Mouse (Mus musculus) heart, embryonic 14.5 days (tissue): ENCODE measurements around the gene Edem3. TPM values are rescaled to one million over a fixed set of nuclear protein-coding genes. Genes with fewer than 3 reads are reported as not detected.

ENCODE experiments used
- ATAC-seq: fragments of 200-750 bp; cut with Nextera tagmentation; 2 replicates; pipeline ENCODE4 v1.8.0; 2017; ENCODE audit warnings: low read depth, moderate TSS enrichment; ENCODE audit not compliant: insufficient number of reproducible peaks, insufficient read depth, low FRiP score
- H3K27ac ChIP-seq, 2 experiments: fragments of 200-500 bp in 1 of 2; fragments of 300-500 bp in 1 of 2; sonication (generic) in 1 of 2; replicated peaks in 1 of 2; 2 replicates each; pipeline ENCODE4 v1.5.1; 2012 to 2014; ENCODE audit warnings: low read depth in 2 of 2, low read length in 2 of 2, control low read depth in 1 of 2, mild to moderate bottlenecking in 1 of 2, mixed read lengths in 1 of 2; ENCODE audit not compliant: control insufficient read depth in 1 of 2, insufficient read depth in 1 of 2
- H3K27me3 ChIP-seq: fragments of 300-500 bp; sonication (generic); 2 replicates; pipeline ENCODE4 v1.6.1; 2014; ENCODE audit warnings: mild to moderate bottlenecking, low read length, control low read depth; ENCODE audit not compliant: control insufficient read depth, insufficient read depth
- H3K36me3 ChIP-seq: fragments of 300-500 bp; sonication (generic); 2 replicates; pipeline ENCODE4 v1.6.1; 2014; ENCODE audit warnings: mild to moderate bottlenecking, control low read depth, low read length, mixed read lengths; ENCODE audit not compliant: control insufficient read depth, insufficient read depth
- H3K4me1 ChIP-seq, 2 experiments: fragments of 200-500 bp in 1 of 2; fragments of 300-500 bp in 1 of 2; sonication (generic) in 1 of 2; 2 replicates each; pipeline ENCODE4 v1.6.1; 2012 to 2014; ENCODE audit warnings: low read length in 2 of 2, control low read depth in 1 of 2, mixed read lengths in 1 of 2; ENCODE audit not compliant: control insufficient read depth in 2 of 2, insufficient read depth in 2 of 2
- H3K4me2 ChIP-seq: fragments of 300-500 bp; sonication (generic); 2 replicates; pipeline ENCODE4 v1.6.1; 2014; ENCODE audit warnings: mild to moderate bottlenecking, low read length
- H3K4me3 ChIP-seq, 2 experiments: fragments of 200-500 bp in 1 of 2; fragments of 300-500 bp in 1 of 2; sonication (generic) in 1 of 2; 2 replicates each; pipeline ENCODE4 v1.5.1; 2012 to 2014; ENCODE audit warnings: low read length in 2 of 2, mild to moderate bottlenecking in 2 of 2, control low read depth in 1 of 2, low read depth in 1 of 2, moderate library complexity in 1 of 2; ENCODE audit not compliant: control insufficient read depth in 1 of 2, insufficient read depth in 1 of 2
- H3K9ac ChIP-seq: fragments of 300-500 bp; sonication (generic); 2 replicates; pipeline ENCODE4 v1.6.1; 2014; ENCODE audit warnings: mild to moderate bottlenecking, low read length
- H3K9me3 ChIP-seq: fragments of 300-500 bp; sonication (generic); 2 replicates; pipeline ENCODE4 v1.6.1; 2016; ENCODE audit warnings: low read length, control low read depth; ENCODE audit not compliant: control insufficient read depth
- WGBS: fragments of 180-500 bp; shearing (Covaris S2); extraction: QIAGEN DNeasy Blood & Tissue Kit; methylation state at CpG from one replicate; pipeline ENCODE4 v1.1.7; 2014; 5-methylcytosine and 5-hydroxymethylcytosine counted together
- polyA plus RNA-seq: library from polyadenylated mRNA; unstranded; fragments of >200 nt; fragmentation: Nextera tagmentation; extraction: Ambion mirVana; gene quantifications from 2 replicates; pipeline ENCODE4 v1.2.1, GENCODE M21; 2014

The Edem3 gene
- polyA plus RNA-seq, 1 experiment from 2014 or later, result 17.1 TPM

DNA sequence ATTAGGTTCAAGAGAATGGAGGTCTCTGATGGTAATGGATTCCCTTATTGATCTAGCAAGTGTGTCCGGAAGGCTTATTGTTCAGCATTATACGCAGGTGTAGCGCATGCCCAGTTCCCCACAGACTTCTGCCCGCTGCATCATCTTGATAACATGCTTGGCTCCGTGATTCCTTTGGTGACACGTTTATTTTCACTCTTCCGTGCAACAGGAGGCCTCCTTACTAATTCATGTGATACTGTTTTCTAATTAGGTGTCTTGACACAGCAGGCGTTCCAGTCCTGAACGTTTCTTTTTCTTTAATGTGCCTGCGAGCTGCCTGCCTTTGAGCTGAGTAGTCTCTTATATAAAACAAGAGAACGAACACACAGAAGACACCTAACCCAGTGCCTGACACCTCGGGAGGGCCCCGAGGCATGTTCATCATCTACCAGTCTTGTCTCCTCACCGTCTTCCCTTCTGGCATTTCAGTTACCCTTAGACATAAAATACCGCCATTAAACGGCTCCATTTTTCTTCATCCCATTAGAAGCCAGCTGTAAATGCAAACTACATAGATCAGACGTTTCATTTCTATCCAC, 90.2 kb downstream of the Edem3 start:
- H3K9me3 ChIP-seq, result 0 out of 2 replicates have a peak, but pooled peaks cover 4% of the 10 kb centered on the region
- H3K4me1 ChIP-seq, result no peaks in the 10 kb centered on the region
- 82% methylated on average over 17 of the region's 17 CpGs for WGBS
- no peaks in the 10 kb centered on the region for H3K36me3 ChIP-seq
- H3K4me2 ChIP-seq, result no peak overlapping the region
- no peaks in the 10 kb centered on the region for H3K27me3 ChIP-seq
- no peak overlapping the region for H3K9ac ChIP-seq
- H3K27ac ChIP-seq, result no peak overlapping the region
- ATAC-seq, result no peak
- no peak overlapping the region for H3K4me3 ChIP-seq

DNA sequence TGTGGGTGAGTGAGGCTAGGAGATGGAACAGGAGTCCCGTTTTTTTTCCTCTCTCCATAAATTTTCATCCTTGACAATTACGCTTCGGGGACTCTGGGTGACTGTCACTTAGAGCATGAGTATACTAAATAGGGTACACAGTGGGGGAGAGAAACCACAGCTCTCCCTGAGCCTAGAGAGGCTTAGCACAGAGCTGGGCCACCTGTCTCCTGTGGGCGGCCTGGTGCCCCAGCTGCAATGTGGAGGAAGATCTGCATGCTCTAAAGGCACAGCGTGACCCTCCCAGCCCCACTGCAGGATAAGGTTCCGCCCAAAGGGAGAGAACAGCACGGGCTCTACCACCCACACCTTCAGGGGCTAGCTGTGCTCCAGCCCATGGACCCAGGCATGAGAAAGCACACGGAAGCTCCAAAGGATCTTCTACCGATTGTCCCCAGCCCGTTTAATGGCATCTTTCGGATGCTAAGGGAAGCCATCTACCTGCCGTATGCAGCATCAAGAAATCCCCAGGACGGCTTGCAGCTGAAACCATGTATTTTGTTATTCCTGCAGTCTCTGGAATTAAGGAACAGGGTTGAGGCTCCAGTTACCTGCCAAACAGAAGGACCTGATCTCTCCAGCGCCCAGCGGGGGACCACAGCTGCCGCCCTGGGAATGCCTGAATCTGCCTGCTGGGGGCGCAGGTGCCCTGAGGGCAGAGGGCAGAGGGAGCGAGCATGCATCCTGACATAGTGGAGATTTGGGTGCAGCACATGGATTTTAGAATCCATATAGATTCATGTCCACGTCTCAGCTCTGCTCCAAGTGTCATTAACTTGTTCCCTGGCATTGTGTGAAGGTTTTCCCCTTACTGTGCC, 91.0 kb downstream of the Edem3 start:
- ATAC-seq, result no peak
- 59% methylated on average over 19 of the region's 19 CpGs for WGBS
- Histone ChIP-seq H3K9ac (no peak overlapping the region), H3K4me3 (no peak overlapping the region), H3K27ac (no peak overlapping the region), H3K4me2 (no peak overlapping the region), H3K9me3 (0 out of 2 replicates have a peak, but pooled peaks cover 4% of the 10 kb centered on the region), H3K4me1 (no peaks in the 10 kb centered on the region), H3K36me3 (no peaks in the 10 kb centered on the region), H3K27me3 (no peaks in the 10 kb centered on the region)

DNA sequence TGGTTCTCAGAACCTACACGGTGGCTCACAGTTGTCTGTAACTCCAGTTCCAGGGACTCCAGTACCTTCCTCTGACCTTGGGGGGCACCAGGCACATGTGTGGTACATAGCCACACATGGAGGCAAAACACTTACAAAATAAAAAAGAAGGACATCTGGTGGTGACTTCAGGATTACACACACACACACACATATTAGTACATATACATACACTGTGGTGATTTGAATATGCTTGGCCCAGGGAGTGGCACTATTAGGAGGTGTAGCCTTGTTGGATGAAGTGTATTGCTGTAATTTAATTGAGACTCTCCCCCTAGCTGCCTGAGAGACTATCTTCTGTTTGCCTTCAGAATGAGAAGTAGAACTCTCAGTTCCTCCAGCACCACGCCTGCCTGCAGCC, 93.1 kb downstream of the Edem3 start:
- H3K4me3 ChIP-seq, result no peak overlapping the region
- no peaks in the 10 kb centered on the region for H3K36me3 ChIP-seq
- H3K9ac ChIP-seq, result no peak overlapping the region
- 79% methylated on average over 2 of the region's 2 CpGs for WGBS
- H3K4me1 ChIP-seq, result no peaks in the 10 kb centered on the region
- 0 out of 2 replicates have a peak, but pooled peaks cover 4% of the 10 kb centered on the region for H3K9me3 ChIP-seq
- no peak for ATAC-seq
- no peak overlapping the region for H3K4me2 ChIP-seq
- no peaks in the 10 kb centered on the region for H3K27me3 ChIP-seq
- no peak overlapping the region for H3K27ac ChIP-seq

DNA sequence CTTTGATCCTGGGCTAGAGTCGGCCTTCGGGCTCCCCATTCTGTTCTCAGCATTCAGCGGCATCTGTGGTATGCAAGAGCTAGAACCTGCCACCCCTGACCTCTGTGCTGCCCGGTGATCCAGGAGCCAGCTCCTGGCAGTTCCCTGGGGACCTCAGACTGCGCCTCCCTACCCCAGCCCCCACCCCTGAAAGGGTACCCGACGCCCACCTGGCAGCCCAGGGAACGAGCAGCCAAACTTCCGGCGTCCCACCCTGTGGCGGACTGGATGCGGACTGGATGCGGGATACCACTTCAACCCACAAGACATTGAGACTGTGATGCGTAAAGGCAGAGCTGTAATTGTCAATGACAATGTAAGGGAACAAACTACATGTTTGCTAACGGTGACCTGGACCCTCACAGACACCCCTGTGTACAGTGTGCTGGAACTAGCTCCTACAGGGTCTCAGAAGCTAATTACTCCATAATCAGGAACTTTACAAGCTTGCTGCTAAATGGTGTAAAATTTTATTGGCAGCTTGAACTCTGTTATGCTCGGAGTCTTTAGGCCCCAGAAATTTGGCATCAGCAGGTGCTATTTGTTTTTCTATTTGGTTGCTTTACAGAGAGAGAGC, 94.9 kb downstream of the Edem3 start:
- Histone ChIP-seq H3K36me3 (no peaks in the 10 kb centered on the region), H3K4me2 (no peak overlapping the region), H3K27me3 (no peaks in the 10 kb centered on the region), H3K9me3 (0 out of 2 replicates have a peak, but pooled peaks cover 4% of the 10 kb centered on the region), H3K9ac (no peak overlapping the region), H3K4me1 (no peaks in the 10 kb centered on the region), H3K4me3 (no peak overlapping the region), H3K27ac (no peak overlapping the region)
- no peak for ATAC-seq
- WGBS, result 75% methylated on average over 16 of the region's 16 CpGs

DNA sequence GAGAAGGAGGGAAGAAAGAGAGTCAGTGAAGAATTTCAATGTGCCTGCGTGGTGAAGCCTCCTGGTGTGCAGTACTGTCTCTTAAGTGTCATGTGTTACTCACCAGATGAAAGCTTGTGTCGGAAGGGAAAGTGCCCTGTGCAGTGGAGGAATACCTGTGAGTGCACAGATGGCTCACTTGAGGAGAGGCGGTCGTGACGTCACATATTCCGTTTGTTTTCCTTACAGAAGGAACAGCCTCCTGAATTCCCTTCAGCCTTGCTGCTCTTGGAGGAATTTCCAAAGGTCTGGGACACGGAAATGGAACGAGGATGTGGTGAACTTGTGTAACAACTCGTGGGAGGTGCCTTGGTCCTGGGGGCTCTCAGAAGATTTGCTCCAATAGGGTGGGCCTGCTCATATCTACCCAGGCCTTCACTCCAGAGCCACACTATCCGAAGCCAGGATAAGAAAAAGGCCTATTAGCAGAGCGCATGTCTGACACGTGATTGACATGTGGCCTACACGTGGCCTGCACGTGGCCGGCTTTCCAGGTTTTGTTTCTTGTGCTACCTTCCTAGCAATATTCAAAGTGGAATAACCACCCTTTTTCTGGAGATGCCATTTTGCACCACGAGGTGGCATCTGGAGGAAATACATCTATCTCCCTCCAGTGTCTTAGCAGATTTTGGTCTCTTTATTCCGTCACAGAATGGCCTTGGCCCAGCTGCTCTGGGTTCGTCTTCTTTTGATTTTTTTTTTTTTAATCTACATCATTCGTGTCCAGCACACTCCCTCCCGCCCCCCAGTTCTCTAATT, 96.1 kb downstream of the Edem3 start:
- no peak for ATAC-seq
- no peaks in the 10 kb centered on the region for H3K4me1 ChIP-seq
- H3K27me3 ChIP-seq, result no peaks in the 10 kb centered on the region
- no peak overlapping the region for H3K27ac ChIP-seq
- whole genome bisulfite sequencing, result 82% methylated on average over 20 of the region's 20 CpGs
- H3K36me3 ChIP-seq, result no peaks in the 10 kb centered on the region
- H3K9ac ChIP-seq, result no peak overlapping the region
- no peak overlapping the region for H3K4me3 ChIP-seq
- H3K9me3 ChIP-seq, result 0 out of 2 replicates have a peak, but pooled peaks cover 4% of the 10 kb centered on the region
- H3K4me2 ChIP-seq, result no peak overlapping the region

DNA sequence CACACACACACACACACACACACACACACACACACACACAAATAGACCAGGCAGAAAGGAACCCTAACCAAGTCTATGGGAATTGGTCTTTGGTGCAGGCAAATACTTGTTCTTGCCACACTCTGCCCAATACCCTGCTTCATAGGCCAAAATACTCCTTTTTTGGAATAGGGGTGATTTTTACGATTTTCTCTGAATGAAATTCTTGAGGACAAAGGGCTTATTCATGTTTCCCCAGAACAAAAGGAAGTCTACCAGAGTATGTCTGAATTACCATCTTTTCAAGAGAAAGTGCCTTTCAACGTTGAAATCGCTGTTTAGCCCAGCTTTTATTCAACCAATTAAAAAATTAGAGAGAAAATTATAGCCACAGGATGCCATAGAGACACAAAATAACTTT, 96.8 kb downstream of the Edem3 start:
- Histone ChIP-seq H3K27ac (no peak overlapping the region), H3K27me3 (no peaks in the 10 kb centered on the region)
- 76% methylated on average over 3 of the region's 3 CpGs for WGBS

DNA sequence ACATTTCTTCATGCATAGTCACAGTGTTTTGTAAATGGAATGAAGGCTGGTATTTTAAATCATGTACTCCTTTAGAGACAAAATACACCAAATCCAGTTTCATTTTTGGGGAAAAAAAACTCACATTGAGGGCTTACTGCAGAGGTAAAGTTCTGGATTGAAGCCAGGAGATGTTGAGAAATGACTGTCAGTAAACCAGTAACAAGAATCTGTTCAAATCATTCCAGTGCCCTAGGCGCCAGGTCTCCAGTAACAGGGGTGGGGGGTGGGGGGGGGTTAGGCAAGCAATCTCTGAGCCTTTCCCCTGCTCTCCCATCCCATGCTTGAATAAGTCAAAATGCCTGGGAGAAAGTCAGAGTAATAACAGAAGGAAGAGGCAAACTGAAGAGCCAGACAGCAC, 100.4 kb downstream of the Edem3 start:
- Histone ChIP-seq H3K9ac (no peak overlapping the region), H3K4me3 (no peak overlapping the region), H3K27me3 (no peaks in the 10 kb centered on the region), H3K36me3 (no peaks in the 10 kb centered on the region), H3K27ac (no peak overlapping the region), H3K9me3 (no peaks in the 10 kb centered on the region), H3K4me2 (no peak overlapping the region), H3K4me1 (peaks cover 0 to 12% of the 10 kb centered on the region in 2 experiments; a peak in 3 of 4 replicates)
- no peak for ATAC-seq
- WGBS, result 77% methylated on average over 1 of the region's 1 CpGs

More for the DNA sequence above, 96.8 kb downstream of the Edem3 start:
- Histone ChIP-seq H3K4me1 (peaks cover 0 to 4% of the 10 kb centered on the region in 2 experiments; a peak in 2 of 4 replicates), H3K36me3 (no peaks in the 10 kb centered on the region), H3K9me3 (0 out of 2 replicates have a peak, but pooled peaks cover 4% of the 10 kb centered on the region), H3K4me3 (no peak overlapping the region), H3K9ac (no peak overlapping the region), H3K4me2 (no peak overlapping the region)
- no peak for ATAC-seq
